Mouse (Mus musculus) heart, postnatal 0 days (tissue): ENCODE measurements at regions not wholly inside any gene's neighbourhood (a gene's known extent, or its start where the extent isn't known, plus 50 kb on each side); places are given as distances from the start of the nearest gene placed in this dataset.

ENCODE experiments used
- ATAC-seq: fragments of 200-750 bp; cut with Nextera tagmentation; 2 replicates; pipeline ENCODE4 v1.8.0; 2017; ENCODE audit warnings: low read depth, moderate number of reproducible peaks, moderate library complexity; ENCODE audit not compliant: insufficient read depth
- DNase-seq: peaks from one replicate; pipeline ENCODE4 v3.0.0-alpha.2; 2016; ENCODE audit warnings: low spot score
- H3K27ac ChIP-seq: fragments of 300-500 bp; sonication (generic); 2 replicates; pipeline ENCODE4 v1.5.1; 2014; ENCODE audit warnings: low read depth, mild to moderate bottlenecking
- H3K27me3 ChIP-seq: fragments of 300-500 bp; sonication (generic); 2 replicates; pipeline ENCODE4 v1.6.1; 2014; ENCODE audit warnings: low read length, mixed read lengths; ENCODE audit not compliant: control insufficient read depth, insufficient read depth
- H3K36me3 ChIP-seq: fragments of 300-500 bp; sonication (generic); replicated peaks from 2 replicates; pipeline ENCODE4 v1.6.1; 2014; ENCODE audit warnings: low read length, mixed read lengths; ENCODE audit not compliant: control insufficient read depth, insufficient read depth
- H3K4me1 ChIP-seq: fragments of 300-500 bp; sonication (generic); 2 replicates; pipeline ENCODE4 v1.6.1; 2014; ENCODE audit warnings: antibody characterized with exemption; ENCODE audit not compliant: control insufficient read depth, insufficient read depth
- H3K4me2 ChIP-seq: fragments of 300-500 bp; sonication (generic); 2 replicates; pipeline ENCODE4 v1.6.1; 2014; ENCODE audit warnings: low read depth, mild to moderate bottlenecking, low read length, moderate library complexity
- H3K4me3 ChIP-seq: fragments of 300-500 bp; sonication (generic); 2 replicates; pipeline ENCODE4 v1.5.1; 2014; ENCODE audit warnings: low read depth, low read length
- H3K9ac ChIP-seq: fragments of 300-500 bp; sonication (generic); replicated peaks from 2 replicates; pipeline ENCODE4 v1.6.1; 2014; ENCODE audit warnings: low read depth, low read length, mixed read lengths
- H3K9me3 ChIP-seq: fragments of 300-500 bp; sonication (generic); replicated peaks from 2 replicates; pipeline ENCODE4 v1.6.1; 2016; ENCODE audit warnings: low read length; ENCODE audit not compliant: control insufficient read depth
- CTCF ChIP-seq: IDR thresholded peaks from 2 replicates; pipeline ENCODE4 v1.5.1; 2016; ENCODE audit warnings: antibody characterized with exemption, control low read depth, low read depth
- EP300 ChIP-seq: IDR thresholded peaks from 2 replicates; pipeline ENCODE4 v1.6.1; 2016; ENCODE audit warnings: antibody characterized with exemption, low read depth
- WGBS: fragments of 180-500 bp; shearing (Covaris S2); extraction: QIAGEN DNeasy Blood & Tissue Kit; methylation state at CpG from one replicate; pipeline ENCODE4 v1.1.7; 2014; 5-methylcytosine and 5-hydroxymethylcytosine counted together

DNA sequence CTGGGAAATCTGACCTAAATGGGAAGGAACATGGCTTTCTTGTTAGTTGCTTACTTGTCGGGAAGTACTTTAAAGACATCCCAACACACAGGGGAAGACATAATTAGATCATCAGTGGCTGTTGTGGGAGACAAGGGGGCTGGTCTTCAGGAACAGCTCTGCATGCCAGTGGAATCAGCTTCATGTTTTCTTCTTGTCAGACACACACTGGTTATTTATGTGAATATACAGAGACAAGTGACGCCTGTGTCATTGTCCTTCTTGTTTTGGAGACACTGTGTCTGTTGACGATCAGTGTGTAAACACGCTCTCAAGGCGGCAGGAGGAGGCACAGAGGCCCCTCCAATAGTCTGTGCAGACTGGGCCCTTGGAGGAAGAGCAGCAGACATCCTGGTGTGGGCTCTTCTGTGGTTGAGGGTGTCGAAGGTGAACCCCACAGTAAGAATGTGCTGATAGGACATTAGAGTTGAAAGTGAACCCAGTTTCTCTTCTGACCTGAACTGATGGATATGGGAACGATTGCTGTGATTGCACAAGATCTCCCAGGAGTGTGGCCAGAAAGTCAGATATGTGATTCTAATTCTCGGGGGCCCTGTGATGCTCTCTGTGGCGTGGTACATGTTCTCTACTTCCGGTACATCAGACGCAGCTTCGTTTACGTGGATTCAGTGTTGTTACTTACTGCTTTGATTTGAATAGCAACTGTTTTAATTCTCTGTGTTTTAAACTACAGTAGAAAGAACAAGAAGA, 151.9 kb upstream of the Gm5148 start:
- Histone ChIP-seq H3K4me2 (no peak overlapping the region), H3K9ac (no peak overlapping the region), H3K27ac (peak overlapping the region; percentile 96), H3K4me1 (peaks cover 29% of the 10 kb centered on the region), H3K4me3 (no peak overlapping the region), H3K36me3 (no peaks in the 10 kb centered on the region), H3K27me3 (no peaks in the 10 kb centered on the region), H3K9me3 (no peaks in the 10 kb centered on the region)
- WGBS: 52% methylated on average over 13 of the region's 13 CpGs
- TF ChIP-seq EP300 (no peak), CTCF (no peak)
- ATAC-seq: peak; percentile 22
- DNase-seq: no peak

DNA sequence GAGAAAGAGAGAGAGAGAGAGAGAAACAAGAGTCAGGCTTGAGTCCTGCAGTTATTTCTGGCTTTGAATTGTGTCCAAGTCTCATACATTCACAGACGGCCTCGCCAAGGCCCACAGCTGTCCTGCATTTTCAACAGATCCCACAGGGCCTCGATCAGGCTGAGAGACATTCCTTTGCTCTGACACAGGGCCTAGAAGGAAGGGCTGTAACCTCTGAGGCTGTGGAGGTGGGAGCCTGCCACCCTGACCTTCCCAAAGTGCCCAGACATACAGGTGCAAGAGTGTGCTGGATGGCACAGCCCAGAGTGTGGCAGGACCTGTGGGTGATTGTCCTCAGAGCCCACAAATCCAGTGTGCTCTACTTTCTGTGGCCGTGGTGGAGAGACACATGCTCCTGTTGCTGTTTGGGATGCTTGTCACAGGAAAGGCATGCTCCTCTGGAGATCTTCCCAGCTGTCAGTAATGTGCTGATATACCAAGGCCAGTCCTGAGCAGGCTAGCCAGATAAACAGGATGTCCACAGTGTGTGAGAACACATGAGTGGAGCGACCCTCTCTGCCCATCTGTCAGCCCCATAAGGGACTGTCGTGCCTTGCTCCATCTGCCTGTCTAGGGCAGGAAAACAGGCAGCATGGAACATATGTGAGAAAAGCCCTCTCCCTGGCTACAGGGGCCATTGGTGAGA, 151.2 kb upstream of the Gm5148 start:
- DNase-seq (peak; percentile 90), ATAC-seq (peak; percentile 90)
- Histone ChIP-seq H3K36me3 (no peaks in the 10 kb centered on the region), H3K9ac (no peak overlapping the region; the same call in 1 of the 2 replicates), H3K27ac (peak overlapping the region; percentile 96), H3K27me3 (no peaks in the 10 kb centered on the region), H3K4me3 (no peak overlapping the region), H3K4me1 (peaks cover 29% of the 10 kb centered on the region), H3K9me3 (no peaks in the 10 kb centered on the region), H3K4me2 (no peak overlapping the region)
- 7% methylated on average over 6 of the region's 6 CpGs for WGBS
- TF ChIP-seq CTCF: peak; percentile 23
- TF ChIP-seq EP300: peak; percentile 80

DNA sequence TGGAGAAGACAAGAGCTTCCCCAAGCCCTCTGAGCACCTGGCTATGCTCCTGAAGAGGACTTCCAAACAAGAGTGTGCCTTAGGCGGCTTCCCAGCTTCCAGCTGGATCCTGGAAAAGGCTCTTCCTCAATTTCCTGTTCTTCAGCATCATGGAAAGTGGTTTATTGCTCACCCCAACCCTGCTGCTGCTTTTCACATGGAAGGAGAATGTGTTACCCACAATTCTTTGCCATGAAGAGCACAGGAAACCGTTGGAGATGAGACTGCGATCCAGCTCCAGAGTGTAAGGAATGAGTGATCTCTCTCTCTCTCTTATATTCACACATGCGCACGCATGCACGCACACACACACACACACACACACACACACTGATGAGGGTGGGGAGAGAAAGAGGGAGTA, 150.6 kb upstream of the Gm5148 start:
- TF ChIP-seq EP300: no peak
- no peak for TF ChIP-seq CTCF
- Histone ChIP-seq H3K36me3 (no peaks in the 10 kb centered on the region), H3K4me3 (no peak overlapping the region), H3K27ac (peak overlapping the region; percentile 96), H3K27me3 (no peaks in the 10 kb centered on the region), H3K9me3 (no peaks in the 10 kb centered on the region), H3K4me1 (peaks cover 29% of the 10 kb centered on the region), H3K4me2 (no peak overlapping the region), H3K9ac (no peak overlapping the region; the same call in 1 of the 2 replicates)
- DNase-seq (peak; percentile 25), ATAC-seq (peak; percentile 15; the same call in 1 of the 2 replicates)
- 68% methylated on average over 6 of the region's 6 CpGs for WGBS

DNA sequence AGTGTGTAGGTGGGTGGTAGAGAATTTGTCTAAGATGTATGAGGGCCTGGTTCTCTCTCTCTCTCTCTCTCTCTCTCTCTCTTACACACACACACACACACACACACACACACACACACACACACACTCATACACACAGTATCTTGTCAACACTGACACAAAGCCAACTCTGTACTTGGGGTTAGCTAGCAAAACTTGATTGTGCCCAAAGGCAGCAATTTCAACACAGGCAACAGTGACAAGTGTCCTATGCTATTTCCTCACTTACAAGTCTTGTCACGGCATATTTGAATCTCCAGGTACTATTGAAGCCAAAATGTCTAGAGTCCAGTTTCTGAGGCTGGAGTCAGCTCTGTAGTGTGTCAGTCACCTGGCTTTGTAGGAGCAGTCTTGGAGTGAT, 150.1 kb upstream of the Gm5148 start:
- ATAC-seq: no peak
- no peak for TF ChIP-seq CTCF
- peak overlapping the region; percentile 96 for H3K27ac ChIP-seq

DNA sequence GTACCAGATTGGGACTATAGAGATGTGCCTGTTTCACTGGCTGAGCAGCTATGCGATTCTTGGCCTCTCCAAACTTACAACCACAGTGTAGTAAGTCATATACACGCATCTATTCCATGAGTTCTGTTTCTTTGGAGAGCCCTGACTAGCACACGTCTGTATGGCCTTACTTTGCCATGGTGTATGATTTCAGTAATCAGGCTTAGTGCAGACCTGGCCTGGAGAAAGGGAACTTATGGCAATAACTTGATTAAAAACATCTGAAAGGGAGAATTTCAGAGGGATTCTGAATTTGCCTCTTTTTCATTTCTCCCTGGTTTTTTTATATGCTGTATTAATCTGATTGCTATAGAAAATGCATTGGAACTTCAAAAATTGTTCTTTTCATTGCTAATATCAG, 148.0 kb upstream of the Gm5148 start:
- Histone ChIP-seq H3K4me1 (peaks cover 39% of the 10 kb centered on the region), H3K36me3 (no peaks in the 10 kb centered on the region), H3K27ac (no peak overlapping the region), H3K4me2 (no peak overlapping the region), H3K9ac (no peak overlapping the region), H3K9me3 (no peaks in the 10 kb centered on the region), H3K27me3 (no peaks in the 10 kb centered on the region), H3K4me3 (no peak overlapping the region)
- TF ChIP-seq CTCF (no peak), EP300 (no peak)
- no peak for DNase-seq
- ATAC-seq: no peak
- WGBS: 94% methylated on average over 3 of the region's 3 CpGs

More for the DNA sequence above, 150.1 kb upstream of the Gm5148 start:
- Histone ChIP-seq H3K9me3 (no peaks in the 10 kb centered on the region), H3K36me3 (no peaks in the 10 kb centered on the region), H3K9ac (no peak overlapping the region), H3K4me3 (no peak overlapping the region), H3K4me1 (peaks cover 29% of the 10 kb centered on the region), H3K27me3 (no peaks in the 10 kb centered on the region), H3K4me2 (no peak overlapping the region)
- DNase-seq: no peak
- WGBS: 71% methylated on average over 1 of the region's 1 CpGs
